In genomic region chr8:119547019-119547691, GRCm38 (mm10) we compare ENCODE assay signal across 14 mouse cellular contexts. TPM values are rescaled to one million over a fixed set of nuclear protein-coding genes. Genes with fewer than 3 reads are reported as not detected.
A peak's percentile ranks its signal among the peaks of the same experiment; 100 is the strongest.
DNase-seq lines count a peak whose midpoint lies in the region; ATAC-seq and TF ChIP-seq lines count a peak whose summit lies in the region.
"Had no signal": no experiment of that assay in that cellular context is flagged by ENCODE, and none has a peak within 500 bp of the region (broad histone marks: within the 10 kb centered on the region; RNA-seq: fewer than 3 reads in every experiment).

No protein-coding gene starts in this region.

- TF ChIP-seq EP300 in ES-Bruce4 (IDR thresholded peaks at IDR 0.05; ENCODE audit: insufficient read depth, low read depth, low read length) = peak; percentile 98

- 62% methylated on average over 18 of the region's 18 CpGs for WGBS in intestine, embryonic 16.5 days
- WGBS in intestine, postnatal 0 days = 67% methylated on average over 18 of the region's 18 CpGs
- 57% methylated on average over 18 of the region's 18 CpGs for WGBS in stomach, embryonic 15.5 days
- 89% methylated on average over 18 of the region's 18 CpGs for WGBS in hindbrain, embryonic 13.5 days
- WGBS in liver, embryonic 12.5 days (ENCODE audit: insufficient replicate concordance) = 85% methylated on average over 18 of the region's 18 CpGs

- peak; percentile 43 to 55 for DNase-seq in kidney, postnatal 36 days
- no peak for DNase-seq in spleen, postnatal 10 days (ENCODE audit: low spot score in 2 of 2)
- DNase-seq: cerebellum, adult 11 months had no signal

- H3K36me3 ChIP-seq in intestine, embryonic 16.5 days (ENCODE audit: control insufficient read depth, insufficient read depth, low read length) = peaks cover 18% of the 10 kb centered on the region
- peaks cover 41% of the 10 kb centered on the region for H3K36me3 ChIP-seq in intestine, postnatal 0 days (ENCODE audit: control insufficient read depth, insufficient read depth)
- peaks cover 41% of the 10 kb centered on the region for H3K36me3 ChIP-seq in ES-Bruce4 (ENCODE audit: control insufficient read depth, insufficient read depth, low read length, poor library complexity, severe bottlenecking)
- peaks cover 28% of the 10 kb centered on the region; the same call in 1 of the 2 replicates for H3K36me3 ChIP-seq in stomach, embryonic 15.5 days
- peaks cover 49% of the 10 kb centered on the region for H3K36me3 ChIP-seq in hindbrain, embryonic 13.5 days
- H3K36me3 ChIP-seq in liver, embryonic 12.5 days = peaks cover 70% of the 10 kb centered on the region

- no peaks in the 10 kb centered on the region for H3K27me3 ChIP-seq in intestine, embryonic 16.5 days (replicated peaks; ENCODE audit: control insufficient read depth, insufficient read depth, low read length)
- no peaks in the 10 kb centered on the region for H3K27me3 ChIP-seq in intestine, postnatal 0 days (replicated peaks; ENCODE audit: control insufficient read depth, insufficient read depth, low read length)
- no peaks in the 10 kb centered on the region for H3K27me3 ChIP-seq in ES-Bruce4 (ENCODE audit: control insufficient read depth, insufficient read depth, low read length, poor library complexity, severe bottlenecking)
- H3K27me3 ChIP-seq in stomach, embryonic 15.5 days (replicated peaks) = no peaks in the 10 kb centered on the region
- H3K27me3 ChIP-seq in hindbrain, embryonic 13.5 days = no peaks in the 10 kb centered on the region
- H3K27me3 ChIP-seq in liver, embryonic 12.5 days (replicated peaks) = no peaks in the 10 kb centered on the region
- H3K27me3 ChIP-seq: intestine, embryonic 15.5 days; midbrain, embryonic 13.5 days had no signal

- 0 out of 2 replicates have a peak overlapping the region, but pooled peaks have one; percentile 12 for H3K9ac ChIP-seq in intestine, embryonic 16.5 days (ENCODE audit: low read depth, low read length)
- H3K9ac ChIP-seq in intestine, postnatal 0 days (ENCODE audit: low read depth, low read length) = no peak overlapping the region
- H3K9ac ChIP-seq in ES-Bruce4 (ENCODE audit: low read depth, poor library complexity, severe bottlenecking) = peak overlapping the region; percentile 37
- no peak overlapping the region for H3K9ac ChIP-seq in stomach, embryonic 15.5 days
- no peak overlapping the region for H3K9ac ChIP-seq in hindbrain, embryonic 13.5 days
- H3K9ac ChIP-seq in liver, embryonic 12.5 days = no peak overlapping the region
- H3K9ac ChIP-seq: intestine, embryonic 15.5 days; midbrain, embryonic 13.5 days had no signal

- no peak for TF ChIP-seq POLR2A in ES-Bruce4 (IDR thresholded peaks at IDR 0.05; ENCODE audit: insufficient read depth, low read length)

- H3K4me1 ChIP-seq in intestine, embryonic 16.5 days (ENCODE audit: control insufficient read depth, insufficient read depth, low read length) = peaks cover 11% of the 10 kb centered on the region
- H3K4me1 ChIP-seq in intestine, postnatal 0 days (replicated peaks; ENCODE audit: control insufficient read depth, insufficient read depth, low read length) = peaks cover 3% of the 10 kb centered on the region; the same call in 1 of the 2 replicates
- peaks cover 13% of the 10 kb centered on the region for H3K4me1 ChIP-seq in ES-Bruce4 (ENCODE audit: control insufficient read depth, insufficient read depth, low read length)
- no peaks in the 10 kb centered on the region for H3K4me1 ChIP-seq in stomach, embryonic 15.5 days
- 0 out of 2 replicates have a peak, but pooled peaks cover 4% of the 10 kb centered on the region for H3K4me1 ChIP-seq in hindbrain, embryonic 13.5 days (replicated peaks)
- H3K4me1 ChIP-seq in liver, embryonic 12.5 days = peaks cover 20% of the 10 kb centered on the region
- H3K4me1 ChIP-seq: midbrain, embryonic 13.5 days had no signal

- H3K9me3 ChIP-seq in intestine, embryonic 16.5 days (ENCODE audit: control insufficient read depth, low read length) = no peaks in the 10 kb centered on the region
- H3K9me3 ChIP-seq in intestine, postnatal 0 days (ENCODE audit: control insufficient read depth) = no peaks in the 10 kb centered on the region
- H3K9me3 ChIP-seq in ES-Bruce4 (replicated peaks; ENCODE audit: control insufficient read depth, insufficient read depth, low read length, poor library complexity, severe bottlenecking) = no peaks in the 10 kb centered on the region
- no peaks in the 10 kb centered on the region for H3K9me3 ChIP-seq in stomach, embryonic 15.5 days
- H3K9me3 ChIP-seq in hindbrain, embryonic 13.5 days = no peaks in the 10 kb centered on the region
- no peaks in the 10 kb centered on the region for H3K9me3 ChIP-seq in liver, embryonic 12.5 days (replicated peaks)
- H3K9me3 ChIP-seq: intestine, embryonic 15.5 days; midbrain, embryonic 13.5 days had no signal

- 0 out of 2 replicates have a peak overlapping the region, but pooled peaks have one; percentile 8 for H3K27ac ChIP-seq in intestine, embryonic 16.5 days (ENCODE audit: low read length)
- H3K27ac ChIP-seq in intestine, postnatal 0 days (ENCODE audit: low read depth, low read length) = no peak overlapping the region
- peak overlapping the region; percentile 64 for H3K27ac ChIP-seq in ES-Bruce4 (ENCODE audit: insufficient read depth, low read length)
- H3K27ac ChIP-seq in stomach, embryonic 15.5 days = peak overlapping the region; percentile 28; the same call in 1 of the 2 replicates
- no peak overlapping the region for H3K27ac ChIP-seq in hindbrain, embryonic 13.5 days
- no peak overlapping the region for H3K27ac ChIP-seq in liver, embryonic 12.5 days
- H3K27ac ChIP-seq: intestine, embryonic 15.5 days; midbrain, embryonic 13.5 days had no signal

- no peak for TF ChIP-seq CTCF in intestine, postnatal 0 days (IDR thresholded peaks at IDR 0.05; ENCODE audit: low read depth)
- TF ChIP-seq CTCF in ES-Bruce4 (IDR thresholded peaks at IDR 0.05; ENCODE audit: low read depth, low read length) = no peak

- no peak for ATAC-seq in intestine, embryonic 16.5 days
- no peak for ATAC-seq in intestine, postnatal 0 days
- ATAC-seq in stomach, embryonic 15.5 days (ENCODE audit: insufficient read depth, low FRiP score, low read depth) = 0 out of 2 replicates have a peak, but pooled peaks have one; percentile 36
- ATAC-seq in hindbrain, embryonic 13.5 days (ENCODE audit: low FRiP score) = no peak
- ATAC-seq in liver, embryonic 12.5 days = no peak
- ATAC-seq: intestine, embryonic 15.5 days; midbrain, embryonic 13.5 days had no signal

- H3K4me2 ChIP-seq in intestine, embryonic 16.5 days (ENCODE audit: low read depth, low read length) = no peak overlapping the region
- H3K4me2 ChIP-seq in intestine, postnatal 0 days (replicated peaks; ENCODE audit: low read depth) = no peak overlapping the region
- no peak overlapping the region for H3K4me2 ChIP-seq in stomach, embryonic 15.5 days
- H3K4me2 ChIP-seq in hindbrain, embryonic 13.5 days = no peak overlapping the region
- no peak overlapping the region for H3K4me2 ChIP-seq in liver, embryonic 12.5 days
- H3K4me2 ChIP-seq: intestine, embryonic 15.5 days; midbrain, embryonic 13.5 days had no signal

- no peak overlapping the region for H3K4me3 ChIP-seq in intestine, embryonic 16.5 days (ENCODE audit: low read length)
- no peak overlapping the region for H3K4me3 ChIP-seq in intestine, postnatal 0 days (ENCODE audit: low read depth, low read length)
- no peak overlapping the region for H3K4me3 ChIP-seq in ES-Bruce4 (ENCODE audit: low read depth, low read length)
- no peak overlapping the region for H3K4me3 ChIP-seq in stomach, embryonic 15.5 days (replicated peaks)
- no peak overlapping the region for H3K4me3 ChIP-seq in hindbrain, embryonic 13.5 days
- no peak overlapping the region for H3K4me3 ChIP-seq in liver, embryonic 12.5 days
- H3K4me3 ChIP-seq: intestine, embryonic 15.5 days; midbrain, embryonic 13.5 days had no signal

RNA-seq across cellular contexts. Expression of gene Mbtps1, which starts 11.4 kb away (rescaled TPM):
- 78.0 and 82.5 TPM in 2 replicates for polyA plus RNA-seq in intestine, embryonic 16.5 days (2015; fragmentation: Nextera tagmentation; extraction: Ambion mirVana)
- polyA plus RNA-seq in intestine, postnatal 0 days (2015; fragmentation: Nextera tagmentation; extraction: Ambion mirVana) = 32.8 and 33.3 TPM in 2 replicates
- 117 and 118 TPM in 2 replicates for polyA plus RNA-seq in ES-Bruce4 (2011; ENCODE audit: insufficient read depth, insufficient read length, low read depth, missing spikeins)
- 96.3 and 107 TPM in 2 replicates for polyA plus RNA-seq in stomach, embryonic 15.5 days (2015; fragmentation: Nextera tagmentation; extraction: Ambion mirVana)
- polyA plus RNA-seq in hindbrain, embryonic 13.5 days (2015; fragmentation: Nextera tagmentation; extraction: Ambion mirVana) = 61.3 and 63.2 TPM in 2 replicates
- polyA plus RNA-seq in liver, embryonic 12.5 days (2016; fragmentation: Nextera tagmentation; extraction: Ambion mirVana) = 45.7 and 48.8 TPM in 2 replicates

RNA-seq across cellular contexts. Expression of gene Hsdl1, which starts 27.8 kb away (rescaled TPM):
- 32.3 and 33.3 TPM in 2 replicates for polyA plus RNA-seq in intestine, embryonic 16.5 days (2015; fragmentation: Nextera tagmentation; extraction: Ambion mirVana)
- polyA plus RNA-seq in intestine, postnatal 0 days (2015; fragmentation: Nextera tagmentation; extraction: Ambion mirVana) = 21.6 and 21.8 TPM in 2 replicates
- 19.2 and 20.6 TPM in 2 replicates for polyA plus RNA-seq in ES-Bruce4 (2011; ENCODE audit: insufficient read depth, insufficient read length, low read depth, missing spikeins)
- 31.4 and 32.2 TPM in 2 replicates for polyA plus RNA-seq in stomach, embryonic 15.5 days (2015; fragmentation: Nextera tagmentation; extraction: Ambion mirVana)
- polyA plus RNA-seq in hindbrain, embryonic 13.5 days (2015; fragmentation: Nextera tagmentation; extraction: Ambion mirVana) = 138 and 150 TPM in 2 replicates
- polyA plus RNA-seq in liver, embryonic 12.5 days (2016; fragmentation: Nextera tagmentation; extraction: Ambion mirVana) = 25.0 and 25.5 TPM in 2 replicates

RNA-seq across cellular contexts. Expression of gene Dnaaf1, which starts 27.9 kb away (rescaled TPM):
- 2.6 and 3.5 TPM in 2 replicates for polyA plus RNA-seq in intestine, embryonic 16.5 days (2015; fragmentation: Nextera tagmentation; extraction: Ambion mirVana)
- polyA plus RNA-seq in intestine, postnatal 0 days (2015; fragmentation: Nextera tagmentation; extraction: Ambion mirVana) = 3.6 and 4.2 TPM in 2 replicates
- polyA plus RNA-seq in ES-Bruce4 (2011; ENCODE audit: insufficient read depth, insufficient read length, low read depth, missing spikeins) = 0.28 TPM in 1 of 2 replicates, not detected in the other
- 0.40 and 0.59 TPM in 2 replicates for polyA plus RNA-seq in stomach, embryonic 15.5 days (2015; fragmentation: Nextera tagmentation; extraction: Ambion mirVana)
- 0.29 and 0.31 TPM in 2 replicates for polyA plus RNA-seq in hindbrain, embryonic 13.5 days (2015; fragmentation: Nextera tagmentation; extraction: Ambion mirVana)
- 0.11 and 0.13 TPM in 2 replicates for polyA plus RNA-seq in liver, embryonic 12.5 days (2016; fragmentation: Nextera tagmentation; extraction: Ambion mirVana)

RNA-seq across cellular contexts. Expression of gene Slc38a8, which starts 45.7 kb away (rescaled TPM):
- polyA plus RNA-seq in intestine, embryonic 16.5 days (2015; fragmentation: Nextera tagmentation; extraction: Ambion mirVana) = 0.05 and 0.06 TPM in 2 replicates
- 0.07 and 0.18 TPM in 2 replicates for polyA plus RNA-seq in intestine, postnatal 0 days (2015; fragmentation: Nextera tagmentation; extraction: Ambion mirVana)
- polyA plus RNA-seq in ES-Bruce4 (2011; ENCODE audit: insufficient read depth, insufficient read length, low read depth, missing spikeins) = not detected in 2 replicates
- polyA plus RNA-seq in stomach, embryonic 15.5 days (2015; fragmentation: Nextera tagmentation; extraction: Ambion mirVana) = 0.05 TPM in 1 of 2 replicates, not detected in the other
- polyA plus RNA-seq in hindbrain, embryonic 13.5 days (2015; fragmentation: Nextera tagmentation; extraction: Ambion mirVana) = not detected in 2 replicates
- not detected in 2 replicates for polyA plus RNA-seq in liver, embryonic 12.5 days (2016; fragmentation: Nextera tagmentation; extraction: Ambion mirVana)
- polyA plus RNA-seq: heart, postnatal 0 days; limb, embryonic 11.5 days; liver, embryonic 16.5 days; midbrain, embryonic 13.5 days had no signal

RNA-seq across cellular contexts. Expression of gene Taf1c, which starts 57.9 kb away (rescaled TPM):
- 11.6 and 11.9 TPM in 2 replicates for polyA plus RNA-seq in intestine, embryonic 16.5 days (2015; fragmentation: Nextera tagmentation; extraction: Ambion mirVana)
- polyA plus RNA-seq in intestine, postnatal 0 days (2015; fragmentation: Nextera tagmentation; extraction: Ambion mirVana) = 5.0 and 5.1 TPM in 2 replicates
- 7.3 and 7.5 TPM in 2 replicates for polyA plus RNA-seq in ES-Bruce4 (2011; ENCODE audit: insufficient read depth, insufficient read length, low read depth, missing spikeins)
- 9.7 and 9.8 TPM in 2 replicates for polyA plus RNA-seq in stomach, embryonic 15.5 days (2015; fragmentation: Nextera tagmentation; extraction: Ambion mirVana)
- polyA plus RNA-seq in hindbrain, embryonic 13.5 days (2015; fragmentation: Nextera tagmentation; extraction: Ambion mirVana) = 12.6 and 14.5 TPM in 2 replicates
- 10.2 and 10.7 TPM in 2 replicates for polyA plus RNA-seq in liver, embryonic 12.5 days (2016; fragmentation: Nextera tagmentation; extraction: Ambion mirVana)

Comparison
In these comparisons a context has a peak if more than half of its experiments do, and no peak if none do; other contexts are left out.
1. H3K27ac ChIP-seq: peak in intestine, embryonic 16.5 days (single experiment), ES-Bruce4 (single experiment) and stomach, embryonic 15.5 days (single experiment); none in intestine, postnatal 0 days (single experiment), hindbrain, embryonic 13.5 days (single experiment) and liver, embryonic 12.5 days (single experiment).
2. H3K9ac ChIP-seq: peak in intestine, embryonic 16.5 days (single experiment) and ES-Bruce4 (single experiment); none in intestine, postnatal 0 days (single experiment), stomach, embryonic 15.5 days (single experiment), hindbrain, embryonic 13.5 days (single experiment) and liver, embryonic 12.5 days (single experiment).
3. DNase-seq: peak in kidney, postnatal 36 days (2 of 2); none in spleen, postnatal 10 days (0 of 2).